Mouse (Mus musculus) G1E (cell line): ENCODE results near the gene Hnrnph1. TPM values are rescaled to one million over a fixed set of nuclear protein-coding genes. Genes with fewer than 3 reads are reported as not detected.

Source experiments
- ATAC-seq: 2 replicates; pipeline ENCODE4 v1.8.0; 2016; ENCODE audit warnings: mild to moderate bottlenecking; ENCODE audit not compliant: insufficient number of reproducible peaks, poor library complexity, low FRiP score, severe bottlenecking; ENCODE audit errors: extremely low read depth
- DNase-seq: peaks from one replicate; pipeline ENCODE4 v3.0.0; 2012; ENCODE audit warnings: low spot score
- H3K27me3 ChIP-seq: 2 replicates; pipeline ENCODE4 v1.6.1; 2012; ENCODE audit warnings: mild to moderate bottlenecking, low read length, inconsistent platforms; ENCODE audit not compliant: insufficient read depth
- H3K36me3 ChIP-seq: replicated peaks from 2 replicates; pipeline ENCODE3; 2012; ENCODE audit warnings: mild to moderate bottlenecking, inconsistent platforms
- H3K4me1 ChIP-seq: 2 replicates; pipeline ENCODE4 v1.6.1; 2012; ENCODE audit warnings: low read depth, low read length, inconsistent platforms, mixed read lengths; ENCODE audit not compliant: insufficient read depth
- H3K4me3 ChIP-seq: 2 replicates; pipeline ENCODE4 v1.5.1; 2012; ENCODE audit warnings: low read depth, mild to moderate bottlenecking, inconsistent platforms, low read length, moderate library complexity, mixed read lengths
- H3K9me3 ChIP-seq: replicated peaks from 2 replicates; pipeline ENCODE4 v1.6.1; 2012; ENCODE audit warnings: inconsistent platforms
- CTCF ChIP-seq: IDR thresholded peaks from 2 replicates; pipeline ENCODE4 v1.5.1; 2012; ENCODE audit warnings: low read depth, low read length, inconsistent platforms, mixed read lengths
- GATA1 ChIP-seq: IDR thresholded peaks from 2 replicates; pipeline ENCODE4 v1.6.1; 2012; ENCODE audit warnings: borderline replicate concordance, low read length, inconsistent platforms, mixed read lengths
- GATA2 ChIP-seq: IDR thresholded peaks from 2 replicates; pipeline ENCODE4 v1.6.1; 2012; ENCODE audit warnings: low read depth, low read length, inconsistent platforms, borderline replicate concordance
- POLR2AphosphoS5 ChIP-seq: IDR thresholded peaks from 2 replicates; pipeline ENCODE4 v1.6.1; 2012; ENCODE audit warnings: low read depth, low read length, inconsistent platforms; ENCODE audit not compliant: insufficient replicate concordance
- TAL1 ChIP-seq: conservative IDR thresholded peaks from 2 replicates; pipeline ENCODE4 v1.6.1; 2012; ENCODE audit warnings: low read depth, low read length, inconsistent platforms, mixed read lengths
- polyA plus RNA-seq: library from polyadenylated mRNA; stranded (reverse); fragments of >175 nt; gene quantifications from 2 replicates; pipeline ENCODE4 v1.2.3, GENCODE M21; 2012
- total RNA-seq, 2 experiments: library from RNA; stranded (forward) in 1 of 2; stranded (reverse) in 1 of 2; fragments of 200-1000 nt in 1 of 2; fragments of >200 nt in 1 of 2; fragmentation: Nextera tagmentation in 1 of 2; gene quantifications; 2 replicates each; pipeline ENCODE4 v1.2.3; 2014 to 2017

Hnrnph1 gene
- total and polyA plus RNA-seq, 3 experiments = 230 to 593 (median 360) TPM

- TF ChIP-seq POLR2AphosphoS5 (no peak), GATA1 (no peak), CTCF (no peak), TAL1 (no peak), GATA2 (no peak)
- DNase-seq (no peak), ATAC-seq (no peak)
- no peaks in the 10 kb centered on the region for H3K27me3 ChIP-seq
- H3K4me3 ChIP-seq = peak overlapping the region; percentile 93
- H3K36me3 ChIP-seq = peaks cover 17% of the 10 kb centered on the region
- H3K9me3 ChIP-seq = no peaks in the 10 kb centered on the region
- H3K4me1 ChIP-seq = peaks cover 31% of the 10 kb centered on the region
Measured at GRCm38 (mm10) chr11:50376156-50376790, 517 bp upstream of the Hnrnph1 start.

GRCm38 (mm10) chr11:50377892-50378684 lies 1.3 kb downstream of the Hnrnph1 start:
- no peaks in the 10 kb centered on the region for H3K9me3 ChIP-seq
- no peak for ATAC-seq
- peaks cover 32% of the 10 kb centered on the region for H3K36me3 ChIP-seq
- peak; percentile 61 for DNase-seq
- TF ChIP-seq GATA1 (no peak), POLR2AphosphoS5 (no peak), GATA2 (no peak), TAL1 (no peak), CTCF (peak; percentile 32; the same call in 1 of the 2 replicates)
- H3K4me3 ChIP-seq = peak overlapping the region; percentile 93
- no peaks in the 10 kb centered on the region for H3K27me3 ChIP-seq
- H3K4me1 ChIP-seq = peaks cover 36% of the 10 kb centered on the region

- H3K27me3 ChIP-seq = no peaks in the 10 kb centered on the region
- DNase-seq = no peak
- peak overlapping the region; percentile 93 for H3K4me3 ChIP-seq
- peaks cover 37% of the 10 kb centered on the region for H3K4me1 ChIP-seq
- H3K36me3 ChIP-seq = peaks cover 38% of the 10 kb centered on the region
- no peak for ATAC-seq
- TF ChIP-seq POLR2AphosphoS5 (no peak; the same call in 1 of the 2 replicates), CTCF (no peak), GATA2 (no peak), GATA1 (no peak), TAL1 (no peak)
- no peaks in the 10 kb centered on the region for H3K9me3 ChIP-seq
Measured at GRCm38 (mm10) chr11:50379023-50379752, 2.4 kb downstream of the Hnrnph1 start.

GRCm38 (mm10) chr11:50381311-50381710 lies 4.5 kb downstream of the Hnrnph1 start:
- Histone ChIP-seq H3K4me1 (peaks cover 28% of the 10 kb centered on the region), H3K4me3 (peak overlapping the region; percentile 42; the same call in 1 of the 2 replicates), H3K9me3 (no peaks in the 10 kb centered on the region), H3K36me3 (peaks cover 55% of the 10 kb centered on the region), H3K27me3 (no peaks in the 10 kb centered on the region)
- TF ChIP-seq POLR2AphosphoS5 (no peak), TAL1 (no peak), GATA2 (no peak), CTCF (no peak), GATA1 (no peak)
- no peak for ATAC-seq
- DNase-seq = no peak

- H3K9me3 ChIP-seq = no peaks in the 10 kb centered on the region
- ATAC-seq = no peak
- TF ChIP-seq GATA1 (no peak), TAL1 (no peak), CTCF (no peak), POLR2AphosphoS5 (no peak; the same call in 1 of the 2 replicates), GATA2 (no peak)
- H3K27me3 ChIP-seq = no peaks in the 10 kb centered on the region
- no peak overlapping the region for H3K4me3 ChIP-seq
- peaks cover 85% of the 10 kb centered on the region for H3K36me3 ChIP-seq
- peaks cover 26% of the 10 kb centered on the region for H3K4me1 ChIP-seq
- no peak for DNase-seq
Measured at GRCm38 (mm10) chr11:50387167-50387679, 10.4 kb downstream of the Hnrnph1 start.

- no peaks in the 10 kb centered on the region for H3K27me3 ChIP-seq
- H3K9me3 ChIP-seq = no peaks in the 10 kb centered on the region
- no peak overlapping the region for H3K4me3 ChIP-seq
- TF ChIP-seq GATA2 (no peak), TAL1 (no peak), GATA1 (no peak), POLR2AphosphoS5 (no peak), CTCF (no peak)
- H3K36me3 ChIP-seq = peaks cover 85% of the 10 kb centered on the region
- DNase-seq (no peak), ATAC-seq (no peak)
- H3K4me1 ChIP-seq = peaks cover 22% of the 10 kb centered on the region
Measured at GRCm38 (mm10) chr11:50387697-50388096, 10.9 kb downstream of the Hnrnph1 start.
